Mouse (Mus musculus): ENCODE measurements around the gene Rtkn2. TPM values are rescaled to one million over a fixed set of nuclear protein-coding genes. Genes with fewer than 3 reads are reported as not detected.

Rtkn2 gene
- 20.9 and 22.4 TPM in 2 replicates for polyA plus RNA-seq (2016; fragmentation: Nextera tagmentation; extraction: Ambion mirVana)

DNA sequence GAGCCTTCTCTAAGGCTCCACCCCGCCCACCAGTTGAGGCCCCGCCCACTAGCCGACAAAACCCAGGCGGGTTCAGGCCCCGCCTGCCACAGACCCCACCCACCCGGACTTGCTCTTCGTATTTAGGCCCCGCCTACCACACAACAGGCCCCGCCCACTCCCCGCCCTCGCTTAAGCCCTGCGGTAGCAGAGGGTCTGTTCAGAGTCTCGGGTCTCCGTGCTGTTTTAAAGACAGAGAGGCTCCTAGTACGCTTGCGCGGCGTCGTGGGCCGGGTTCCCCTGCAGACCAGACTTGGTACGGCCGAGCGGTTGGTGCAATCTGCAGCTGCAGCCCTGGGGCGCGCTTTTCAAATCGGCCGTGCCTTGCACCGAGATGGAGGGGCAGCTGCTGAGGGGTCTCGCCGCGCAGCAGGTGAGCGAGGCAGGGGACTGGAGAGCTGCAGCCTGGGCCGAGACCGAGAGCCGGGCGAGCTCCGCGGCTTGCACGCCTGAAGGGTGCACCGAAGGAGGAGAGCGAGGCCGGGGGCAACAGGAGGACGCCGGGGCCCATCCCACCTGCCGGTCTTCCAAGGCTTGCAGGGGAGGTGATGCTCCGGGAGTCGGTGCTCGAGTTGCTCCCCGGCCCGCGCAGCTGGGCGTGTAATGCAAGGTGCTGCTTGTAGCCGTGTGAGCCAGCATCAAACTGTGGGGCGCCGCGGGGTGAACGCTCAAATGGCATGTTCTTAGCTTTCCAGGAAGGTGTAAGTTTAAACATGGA is at the start of gene Rtkn2:
Gene Rtkn2, plus strand, starts transcription at position 170 of the 757 bp plus-strand sequence.
- H3K4me1 ChIP-seq: peaks cover 17% of the 10 kb centered on the region
- peak within 1 kb of the TSS; percentile 95 for H3K27ac ChIP-seq
- peak within 1 kb of the TSS; percentile 76 for H3K4me3 ChIP-seq
- under 1% methylated on average over 57 of the region's 57 CpGs for WGBS
- H3K9me3 ChIP-seq: no peaks in the 10 kb centered on the region
- peak; percentile 99 for DNase-seq (ENCODE audit: extremely low spot score, low spot score)
- H3K36me3 ChIP-seq (replicated peaks): peaks cover 10% of the 10 kb centered on the region
- H3K27me3 ChIP-seq (ENCODE audit: poor library complexity, severe bottlenecking): no peaks in the 10 kb centered on the region

DNA sequence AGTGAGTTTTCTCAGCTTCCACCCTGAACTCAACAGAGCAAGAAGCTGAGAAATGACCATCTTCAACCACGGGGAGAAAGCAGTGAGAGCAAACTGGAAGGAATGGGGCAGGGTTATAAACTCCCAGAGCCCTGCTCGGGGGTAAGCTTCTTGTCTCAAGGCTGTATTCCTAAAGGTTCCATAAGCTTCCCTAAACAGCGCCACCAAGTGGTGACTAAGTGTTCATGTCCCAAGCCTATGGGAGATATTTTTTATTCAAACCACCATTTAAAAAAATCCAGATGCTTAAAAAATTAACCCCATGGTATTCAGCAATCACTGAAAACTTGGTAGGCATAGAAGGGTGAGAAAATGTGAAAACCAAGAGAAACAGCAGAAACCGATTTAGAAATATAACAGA is 48.0 kb upstream of the Rtkn2 start:
- WGBS: 82% methylated on average over 4 of the region's 4 CpGs
- Histone ChIP-seq H3K27ac (no peak overlapping the region), H3K27me3 (ENCODE audit: poor library complexity, severe bottlenecking) (no peaks in the 10 kb centered on the region), H3K4me3 (no peak overlapping the region), H3K4me1 (no peaks in the 10 kb centered on the region), H3K36me3 (replicated peaks) (no peaks in the 10 kb centered on the region), H3K9me3 (peaks cover 3% of the 10 kb centered on the region; the same call in 1 of the 2 replicates)
- DNase-seq (ENCODE audit: extremely low spot score, low spot score): no peak

- H3K4me1 ChIP-seq: no peaks in the 10 kb centered on the region
- no peak overlapping the region for H3K27ac ChIP-seq
- no peak for DNase-seq (ENCODE audit: extremely low spot score, low spot score)
- peaks cover 3% of the 10 kb centered on the region; the same call in 1 of the 2 replicates for H3K9me3 ChIP-seq
- no peak overlapping the region for H3K4me3 ChIP-seq
- H3K27me3 ChIP-seq (ENCODE audit: poor library complexity, severe bottlenecking): no peaks in the 10 kb centered on the region
- 92% methylated on average over 11 of the region's 11 CpGs for WGBS
- no peaks in the 10 kb centered on the region for H3K36me3 ChIP-seq (replicated peaks)
Observed at GRCm38 (mm10) chr10:67932780-67933179, 46.6 kb upstream of the Rtkn2 start.

- 85% methylated on average over 4 of the region's 4 CpGs for WGBS
- H3K4me3 ChIP-seq: no peak overlapping the region
- no peaks in the 10 kb centered on the region for H3K27me3 ChIP-seq (ENCODE audit: poor library complexity, severe bottlenecking)
- no peaks in the 10 kb centered on the region; the same call in 1 of the 2 replicates for H3K9me3 ChIP-seq
- no peaks in the 10 kb centered on the region for H3K36me3 ChIP-seq (replicated peaks)
- no peaks in the 10 kb centered on the region for H3K4me1 ChIP-seq
- no peak for DNase-seq (ENCODE audit: extremely low spot score, low spot score)
- H3K27ac ChIP-seq: no peak overlapping the region
Observed at GRCm38 (mm10) chr10:67936944-67937343, 42.4 kb upstream of the Rtkn2 start.

DNA sequence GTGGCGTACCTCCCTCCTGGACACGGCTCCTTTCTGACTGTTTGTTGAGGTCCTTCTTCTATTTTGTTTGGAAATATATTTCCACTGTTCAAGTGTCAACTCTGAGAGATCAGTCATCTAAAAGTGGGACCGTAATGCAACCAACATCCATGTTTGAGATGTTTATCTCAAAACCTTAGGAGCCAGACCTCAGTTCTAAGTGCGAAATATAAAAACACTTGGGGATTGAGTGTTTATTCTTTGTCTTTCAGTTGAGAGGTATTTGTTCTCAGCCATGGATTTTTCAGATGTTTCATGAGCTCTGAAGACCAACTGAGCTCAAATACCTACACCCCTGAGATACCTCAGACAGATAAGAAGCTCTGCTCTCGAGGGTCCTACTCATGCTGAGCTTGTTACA is 41.6 kb upstream of the Rtkn2 start:
- H3K27ac ChIP-seq: no peak overlapping the region
- 94% methylated on average over 5 of the region's 5 CpGs for WGBS
- H3K27me3 ChIP-seq (ENCODE audit: poor library complexity, severe bottlenecking): no peaks in the 10 kb centered on the region
- H3K36me3 ChIP-seq (replicated peaks): no peaks in the 10 kb centered on the region
- no peaks in the 10 kb centered on the region for H3K9me3 ChIP-seq
- H3K4me1 ChIP-seq: no peaks in the 10 kb centered on the region
- no peak for DNase-seq (ENCODE audit: extremely low spot score, low spot score)
- no peak overlapping the region for H3K4me3 ChIP-seq

GRCm38 (mm10) chr10:67939546-67939945 is 39.8 kb upstream of the Rtkn2 start:
- no peak overlapping the region for H3K4me3 ChIP-seq
- no peak overlapping the region for H3K27ac ChIP-seq
- no peak for DNase-seq (ENCODE audit: extremely low spot score, low spot score)
- H3K36me3 ChIP-seq (replicated peaks): no peaks in the 10 kb centered on the region
- no peaks in the 10 kb centered on the region for H3K4me1 ChIP-seq
- 77% methylated on average over 12 of the region's 12 CpGs for WGBS
- H3K9me3 ChIP-seq: no peaks in the 10 kb centered on the region
- H3K27me3 ChIP-seq (ENCODE audit: poor library complexity, severe bottlenecking): no peaks in the 10 kb centered on the region

- no peaks in the 10 kb centered on the region for H3K9me3 ChIP-seq
- H3K36me3 ChIP-seq (replicated peaks): no peaks in the 10 kb centered on the region
- H3K4me1 ChIP-seq: no peaks in the 10 kb centered on the region
- no peak for DNase-seq (ENCODE audit: extremely low spot score, low spot score)
- H3K4me3 ChIP-seq: no peak overlapping the region
- 89% methylated on average over 4 of the region's 4 CpGs for WGBS
- H3K27me3 ChIP-seq (ENCODE audit: poor library complexity, severe bottlenecking): no peaks in the 10 kb centered on the region
- no peak overlapping the region for H3K27ac ChIP-seq
Observed at GRCm38 (mm10) chr10:67943513-67943912, 35.9 kb upstream of the Rtkn2 start.

- H3K36me3 ChIP-seq (replicated peaks): no peaks in the 10 kb centered on the region
- H3K9me3 ChIP-seq: no peaks in the 10 kb centered on the region
- no peaks in the 10 kb centered on the region for H3K27me3 ChIP-seq (ENCODE audit: poor library complexity, severe bottlenecking)
- WGBS: 85% methylated on average over 8 of the region's 8 CpGs
- DNase-seq (ENCODE audit: extremely low spot score, low spot score): no peak
- H3K4me3 ChIP-seq: no peak overlapping the region
- H3K27ac ChIP-seq: no peak overlapping the region
- no peaks in the 10 kb centered on the region for H3K4me1 ChIP-seq
Observed at GRCm38 (mm10) chr10:67950059-67950748, 29.2 kb upstream of the Rtkn2 start.

DNA sequence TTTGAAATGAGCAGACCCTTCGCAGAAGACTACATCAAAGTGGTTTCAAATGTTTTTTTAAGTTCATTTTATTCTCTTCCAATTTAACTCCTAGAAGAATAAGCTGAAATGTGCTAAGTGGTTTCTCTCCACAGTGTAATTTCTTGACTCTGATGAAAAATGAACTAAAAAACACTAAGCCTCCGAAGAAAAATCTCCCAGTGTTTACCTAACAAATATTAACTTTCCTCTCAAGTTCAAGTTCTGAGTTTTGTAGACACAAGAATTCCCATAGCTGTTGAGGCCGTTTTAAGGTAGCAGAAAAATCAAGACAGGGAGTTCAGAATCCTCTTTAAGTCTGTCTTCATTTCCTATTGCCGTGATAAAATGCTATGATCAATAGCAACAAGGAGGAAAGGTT is 27.7 kb upstream of the Rtkn2 start:
- H3K27me3 ChIP-seq (ENCODE audit: poor library complexity, severe bottlenecking): no peaks in the 10 kb centered on the region

GRCm38 (mm10) chr10:67955982-67956381 is 23.4 kb upstream of the Rtkn2 start:
- DNase-seq (ENCODE audit: extremely low spot score, low spot score): no peak
- 97% methylated on average over 2 of the region's 2 CpGs for WGBS
- no peaks in the 10 kb centered on the region for H3K9me3 ChIP-seq

More for the DNA sequence above, 27.7 kb upstream of the Rtkn2 start:
- DNase-seq (ENCODE audit: extremely low spot score, low spot score): no peak
- Histone ChIP-seq H3K27ac (no peak overlapping the region), H3K4me1 (no peaks in the 10 kb centered on the region), H3K9me3 (no peaks in the 10 kb centered on the region), H3K4me3 (no peak overlapping the region), H3K36me3 (replicated peaks) (no peaks in the 10 kb centered on the region)
- WGBS: 91% methylated on average over 4 of the region's 4 CpGs

GRCm38 (mm10) chr10:67959982-67960381 is 19.4 kb upstream of the Rtkn2 start:
- Histone ChIP-seq H3K27ac (no peak overlapping the region), H3K27me3 (ENCODE audit: poor library complexity, severe bottlenecking) (0 out of 2 replicates have a peak, but pooled peaks cover 4% of the 10 kb centered on the region), H3K4me3 (no peak overlapping the region), H3K9me3 (no peaks in the 10 kb centered on the region), H3K36me3 (replicated peaks) (no peaks in the 10 kb centered on the region), H3K4me1 (peaks cover 30% of the 10 kb centered on the region)
- 89% methylated on average over 3 of the region's 3 CpGs for WGBS
- DNase-seq (ENCODE audit: extremely low spot score, low spot score): no peak

More at GRCm38 (mm10) chr10:67955982-67956381, 23.4 kb upstream of the Rtkn2 start:
- Histone ChIP-seq H3K4me1 (peaks cover 5% of the 10 kb centered on the region; the same call in 1 of the 2 replicates), H3K36me3 (replicated peaks) (no peaks in the 10 kb centered on the region), H3K27me3 (ENCODE audit: poor library complexity, severe bottlenecking) (no peaks in the 10 kb centered on the region), H3K4me3 (no peak overlapping the region), H3K27ac (no peak overlapping the region)

GRCm38 (mm10) chr10:67962496-67962895 is 16.9 kb upstream of the Rtkn2 start:
- Histone ChIP-seq H3K36me3 (replicated peaks) (no peaks in the 10 kb centered on the region), H3K4me3 (no peak overlapping the region), H3K9me3 (no peaks in the 10 kb centered on the region), H3K27ac (no peak overlapping the region), H3K4me1 (peaks cover 41% of the 10 kb centered on the region), H3K27me3 (ENCODE audit: poor library complexity, severe bottlenecking) (0 out of 2 replicates have a peak, but pooled peaks cover 4% of the 10 kb centered on the region)
- no peak for DNase-seq (ENCODE audit: extremely low spot score, low spot score)
- 40% methylated on average over 10 of the region's 10 CpGs for WGBS

- no peak for DNase-seq (ENCODE audit: extremely low spot score, low spot score)
Observed at GRCm38 (mm10) chr10:67964060-67964459, 15.3 kb upstream of the Rtkn2 start.

More at GRCm38 (mm10) chr10:67964060-67964459, 15.3 kb upstream of the Rtkn2 start:
- peaks cover 41% of the 10 kb centered on the region for H3K4me1 ChIP-seq
- WGBS: 37% methylated on average over 8 of the region's 8 CpGs
- no peak overlapping the region for H3K4me3 ChIP-seq
- H3K36me3 ChIP-seq (replicated peaks): no peaks in the 10 kb centered on the region
- H3K9me3 ChIP-seq: no peaks in the 10 kb centered on the region
- H3K27ac ChIP-seq: no peak overlapping the region
- H3K27me3 ChIP-seq (ENCODE audit: poor library complexity, severe bottlenecking): 0 out of 2 replicates have a peak, but pooled peaks cover 4% of the 10 kb centered on the region

Measured in forebrain, embryonic 10.5 days (tissue).